Mouse (Mus musculus): ENCODE measurements around the gene Pgm2l1.

DNA sequence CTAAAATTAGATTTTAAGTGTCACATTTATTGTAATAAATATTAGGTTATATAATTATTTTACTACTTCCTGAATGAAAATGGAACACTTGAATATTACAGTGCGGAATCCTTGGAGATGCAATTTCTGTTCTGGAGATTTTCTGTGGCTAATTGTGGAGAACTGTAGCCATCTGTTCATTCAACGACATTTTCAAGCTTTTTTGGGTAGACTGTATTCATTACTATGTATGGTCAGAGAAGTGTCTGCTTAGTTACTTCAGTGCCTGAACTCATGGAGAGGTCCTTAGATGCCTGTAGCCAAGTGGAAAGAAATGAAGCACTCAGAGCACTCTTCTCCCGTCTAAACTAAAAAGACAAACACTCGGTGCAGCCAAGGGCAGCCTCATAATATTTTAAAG is 12.9 kb upstream of the Pgm2l1 start:
- no peak for TF ChIP-seq CTCF (IDR thresholded peaks at IDR 0.05; ENCODE audit: low read depth)
- no peak for TF ChIP-seq EP300 (IDR thresholded peaks at IDR 0.05; ENCODE audit: low read depth)
